Mouse (Mus musculus) liver, embryonic 14.5 days (tissue): ENCODE measurements around the gene Cst12. TPM values are rescaled to one million over a fixed set of nuclear protein-coding genes. Genes with fewer than 3 reads are reported as not detected.

Experiments used
- ATAC-seq: fragments of 200-750 bp; cut with Nextera tagmentation; 2 replicates; pipeline ENCODE4 v1.8.0; 2017; ENCODE audit warnings: moderate number of reproducible peaks, mild to moderate bottlenecking, moderate library complexity; ENCODE audit not compliant: insufficient read depth
- DNase-seq, 3 experiments: peaks; one replicate each; pipeline ENCODE4 v3.0.0-alpha.2; 2012 to 2013; ENCODE audit warnings: low read depth in 3 of 3, low spot score in 3 of 3
- H3K27ac ChIP-seq: fragments of 300-500 bp; sonication (generic); 2 replicates; pipeline ENCODE4 v1.5.1; 2014; ENCODE audit warnings: moderate library complexity, mild to moderate bottlenecking, control low read depth, inconsistent platforms
- H3K27me3 ChIP-seq: fragments of 300-500 bp; sonication (generic); 2 replicates; pipeline ENCODE4 v1.6.1; 2014; ENCODE audit warnings: mild to moderate bottlenecking, low read length, moderate library complexity; ENCODE audit not compliant: control insufficient read depth, insufficient read depth
- H3K36me3 ChIP-seq: fragments of 300-500 bp; sonication (generic); replicated peaks from 2 replicates; pipeline ENCODE4 v1.6.1; 2014; ENCODE audit warnings: low read depth; ENCODE audit not compliant: control insufficient read depth, insufficient read depth
- H3K4me1 ChIP-seq, 2 experiments: fragments of 200-500 bp in 1 of 2; fragments of 300-500 bp in 1 of 2; sonication (generic) in 1 of 2; replicated peaks; 2 replicates each; pipeline ENCODE4 v1.6.1; 2012 to 2014; ENCODE audit warnings: antibody characterized with exemption in 1 of 2, inconsistent platforms in 1 of 2, low read length in 1 of 2; ENCODE audit not compliant: control insufficient read depth in 2 of 2, insufficient read depth in 2 of 2
- H3K4me2 ChIP-seq: fragments of 300-500 bp; sonication (generic); 2 replicates; pipeline ENCODE4 v1.6.1; 2014; ENCODE audit warnings: low read depth, mild to moderate bottlenecking, control low read depth, moderate library complexity
- H3K4me3 ChIP-seq, 2 experiments: fragments of 200-500 bp in 1 of 2; fragments of 300-500 bp in 1 of 2; sonication (generic) in 1 of 2; 2 replicates each; pipeline ENCODE4 v1.5.1; 2012 to 2014; ENCODE audit warnings: low read depth in 2 of 2, low read length in 2 of 2, mild to moderate bottlenecking in 2 of 2, control low read depth in 1 of 2, inconsistent platforms in 1 of 2, moderate library complexity in 1 of 2; ENCODE audit not compliant: insufficient read depth in 1 of 2
- H3K9ac ChIP-seq: fragments of 300-500 bp; sonication (generic); replicated peaks from 2 replicates; pipeline ENCODE4 v1.6.1; 2014; ENCODE audit warnings: mild to moderate bottlenecking, control low read depth, moderate library complexity
- H3K9me3 ChIP-seq: fragments of 300-500 bp; sonication (generic); 2 replicates; pipeline ENCODE4 v1.6.1; 2016; ENCODE audit warnings: low read length, mixed read lengths; ENCODE audit not compliant: control insufficient read depth
- CTCF ChIP-seq: IDR thresholded peaks from 2 replicates; pipeline ENCODE4 v1.5.1; 2016; ENCODE audit warnings: antibody characterized with exemption, low read depth, control low read depth
- EP300 ChIP-seq: IDR thresholded peaks from 2 replicates; pipeline ENCODE4 v1.6.1; 2016; ENCODE audit warnings: antibody characterized with exemption, low read depth
- WGBS: fragments of 180-500 bp; shearing (Covaris S2); extraction: QIAGEN DNeasy Blood & Tissue Kit; methylation state at CpG from one replicate; pipeline ENCODE4 v1.1.7; 2014; ENCODE audit not compliant: insufficient replicate concordance; 5-methylcytosine and 5-hydroxymethylcytosine counted together
- polyA plus RNA-seq, 2 experiments: library from polyadenylated mRNA; depleted of rRNA in 1 of 2; stranded (reverse) in 1 of 2; unstranded in 1 of 2; fragments of >200 nt; fragmentation: Nextera tagmentation in 1 of 2; extraction: Ambion mirVana in 1 of 2; gene quantifications; 2 replicates each; pipeline versions ENCODE4 v1.2.1 to v1.2.3; 2012 to 2014

The Cst12 gene
- polyA plus RNA-seq (2012; rRNA removed) (not detected in 2 replicates), polyA plus RNA-seq (2014; fragmentation: Nextera tagmentation; extraction: Ambion mirVana) (not detected in 2 replicates)

DNA sequence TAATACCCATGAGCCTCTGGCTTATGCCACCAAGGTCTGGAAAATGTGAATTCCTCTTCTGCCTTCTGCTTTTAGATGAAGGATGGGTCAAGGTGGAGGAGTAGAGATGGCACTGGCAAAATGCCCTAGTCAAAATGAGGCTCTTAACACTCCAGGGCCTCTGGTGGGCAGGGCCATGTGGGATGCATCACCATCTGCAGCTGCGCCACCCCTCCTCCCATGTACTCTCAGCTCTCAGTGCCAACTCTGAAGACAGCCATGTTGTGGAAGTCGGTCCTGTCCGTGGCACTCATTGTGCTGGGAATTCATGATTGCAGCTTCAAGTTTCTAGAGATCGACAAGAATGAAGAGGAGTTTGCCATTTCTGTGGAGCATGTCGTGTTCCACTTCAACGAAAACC is at the start of gene Cst12:
TSS of gene Cst12 (plus strand) at position 220 of the 400 bp plus-strand sequence.
- no peak for DNase-seq
- Histone ChIP-seq H3K9me3 (no peaks in the 10 kb centered on the region), H3K4me1 (no peaks in the 10 kb centered on the region), H3K4me3 (no peak within 1 kb of the TSS), H3K27me3 (no peaks in the 10 kb centered on the region), H3K27ac (no peak within 1 kb of the TSS), H3K4me2 (no peak within 1 kb of the TSS), H3K9ac (no peak within 1 kb of the TSS), H3K36me3 (no peaks in the 10 kb centered on the region)
- TF ChIP-seq CTCF (no peak), EP300 (no peak)
- no peak for ATAC-seq
- 74% methylated on average over 6 of the region's 6 CpGs for WGBS

DNA sequence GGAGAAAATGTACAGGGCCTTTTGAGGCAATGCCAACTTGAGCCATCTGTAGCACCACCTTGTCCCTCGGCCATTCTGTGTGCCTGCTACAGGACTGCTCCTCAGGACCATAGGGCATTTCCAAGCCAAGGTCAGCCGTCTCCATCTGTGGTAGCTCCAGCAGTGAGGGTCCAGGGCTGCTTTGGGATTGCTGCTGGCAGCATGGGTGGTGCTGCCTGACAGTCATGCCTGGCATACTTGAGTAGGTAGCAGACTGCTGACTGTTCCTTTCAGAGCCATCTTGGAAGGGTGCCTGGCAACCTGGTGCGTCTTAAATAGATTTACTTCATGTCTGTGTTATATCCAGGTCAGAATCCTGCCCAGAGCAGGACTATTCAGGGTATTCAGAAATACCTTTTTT is 46.2 kb upstream of the Cst12 start:
- no peaks in the 10 kb centered on the region for H3K27me3 ChIP-seq
- TF ChIP-seq EP300 = no peak
- TF ChIP-seq CTCF = no peak
- H3K9me3 ChIP-seq = no peaks in the 10 kb centered on the region
- no peaks in the 10 kb centered on the region for H3K36me3 ChIP-seq
- H3K4me2 ChIP-seq = no peak overlapping the region
- 56% methylated on average over 3 of the region's 3 CpGs for WGBS
- H3K4me1 ChIP-seq = no peaks in the 10 kb centered on the region
- H3K27ac ChIP-seq = no peak overlapping the region
- no peak overlapping the region for H3K4me3 ChIP-seq
- DNase-seq (no peak), ATAC-seq (no peak)
- H3K9ac ChIP-seq = no peak overlapping the region

DNA sequence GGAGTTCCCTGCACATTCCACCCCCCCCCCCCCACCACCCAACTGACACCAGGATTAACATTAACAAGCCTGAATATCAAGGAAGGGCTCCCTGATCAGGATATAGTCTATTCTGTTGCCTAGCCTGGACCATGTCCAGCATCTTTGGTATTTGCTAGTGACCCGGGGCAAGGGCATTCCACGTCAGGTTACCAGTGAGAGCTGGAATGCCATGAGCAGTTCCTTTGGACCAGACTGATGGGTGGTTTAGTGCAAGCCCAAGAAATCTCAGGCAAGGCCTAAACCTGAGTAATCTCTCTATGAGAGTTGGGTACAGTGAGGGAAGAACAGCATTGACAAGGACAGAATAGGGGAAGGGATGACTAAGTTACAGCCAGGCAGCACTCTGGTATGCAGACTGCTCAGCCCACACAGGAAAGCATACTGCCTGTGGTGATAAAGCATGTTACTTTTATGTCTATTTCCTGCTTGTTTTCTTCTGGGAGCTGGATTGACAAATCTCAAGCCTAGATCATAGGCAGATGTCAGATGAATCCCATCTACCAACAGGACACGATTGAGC is 45.2 kb upstream of the Cst12 start:
- Histone ChIP-seq H3K36me3 (no peaks in the 10 kb centered on the region), H3K27me3 (no peaks in the 10 kb centered on the region), H3K9ac (no peak overlapping the region), H3K9me3 (no peaks in the 10 kb centered on the region), H3K4me3 (no peak overlapping the region), H3K4me1 (no peaks in the 10 kb centered on the region), H3K4me2 (no peak overlapping the region), H3K27ac (no peak overlapping the region)
- no peak for ATAC-seq
- WGBS = 44% methylated on average over 3 of the region's 3 CpGs
- DNase-seq = no peak
- TF ChIP-seq EP300 (no peak), CTCF (no peak)

GRCm38 (mm10) chr2:148750058-148750457 is 39.1 kb upstream of the Cst12 start, which contains the start of gene Cstl1:
Gene Cstl1 (plus strand): TSS chr2:148750358.
- H3K4me3 ChIP-seq = no peak within 1 kb of the TSS
- no peaks in the 10 kb centered on the region for H3K4me1 ChIP-seq
- no peak within 1 kb of the TSS for H3K4me2 ChIP-seq
- no peaks in the 10 kb centered on the region for H3K36me3 ChIP-seq
- H3K27ac ChIP-seq = no peak within 1 kb of the TSS
- H3K9ac ChIP-seq = no peak within 1 kb of the TSS
- H3K9me3 ChIP-seq = no peaks in the 10 kb centered on the region
- ATAC-seq (no peak), DNase-seq (no peak)
- WGBS = 60% methylated on average over 1 of the region's 1 CpGs
- no peak for TF ChIP-seq EP300
- H3K27me3 ChIP-seq = no peaks in the 10 kb centered on the region

GRCm38 (mm10) chr2:148751893-148752813 is 37.0 kb upstream of the Cst12 start:
- WGBS = 12% methylated on average over 15 of the region's 15 CpGs
- Histone ChIP-seq H3K4me3 (0 out of 4 replicates have a peak overlapping the region, but pooled peaks have one; percentile 15 to 28), H3K9me3 (no peaks in the 10 kb centered on the region), H3K9ac (no peak overlapping the region), H3K4me2 (peak overlapping the region; percentile 60), H3K36me3 (no peaks in the 10 kb centered on the region), H3K4me1 (no peaks in the 10 kb centered on the region), H3K27ac (no peak overlapping the region), H3K27me3 (no peaks in the 10 kb centered on the region)
- peak; percentile 57 to 73 (median 64) for DNase-seq
- TF ChIP-seq EP300 (no peak), CTCF (peak; percentile 72)
- ATAC-seq = peak; percentile 62; the same call in 1 of the 2 replicates
